ENCODE assay signal across 25 mouse cellular contexts in genomic region chr14:24458191-24458590, GRCm38 (mm10).
"Had no signal": no experiment of that assay in that cellular context is flagged by ENCODE, and none has a peak within 500 bp of the region (broad histone marks: within the 10 kb centered on the region; RNA-seq: fewer than 3 reads in every experiment).

No protein-coding gene starts in this region.

- H3K4me1 ChIP-seq: embryonic facial prominence, embryonic 10.5 days; embryonic facial prominence, embryonic 12.5 days; embryonic facial prominence, embryonic 13.5 days; embryonic facial prominence, embryonic 15.5 days; forebrain, embryonic 10.5 days; forebrain, embryonic 12.5 days; forebrain, embryonic 13.5 days; forebrain, embryonic 15.5 days; heart, embryonic 10.5 days had no signal

- H3K4me3 ChIP-seq: embryonic facial prominence, embryonic 10.5 days; embryonic facial prominence, embryonic 12.5 days; embryonic facial prominence, embryonic 13.5 days; embryonic facial prominence, embryonic 15.5 days; erythroblast, embryonic 14.5 days; forebrain, embryonic 10.5 days; forebrain, embryonic 12.5 days; forebrain, embryonic 13.5 days; forebrain, embryonic 15.5 days; gastrocnemius, adult 2 months; heart, adult 2 months; heart, embryonic 10.5 days had no signal

- H3K9me3 ChIP-seq: embryonic facial prominence, embryonic 10.5 days; embryonic facial prominence, embryonic 12.5 days; embryonic facial prominence, embryonic 13.5 days; embryonic facial prominence, embryonic 15.5 days; forebrain, embryonic 10.5 days; forebrain, embryonic 12.5 days; forebrain, embryonic 13.5 days; forebrain, embryonic 15.5 days; heart, embryonic 10.5 days had no signal

- H3K4me2 ChIP-seq: embryonic facial prominence, embryonic 12.5 days; embryonic facial prominence, embryonic 13.5 days; embryonic facial prominence, embryonic 15.5 days; forebrain, embryonic 12.5 days; forebrain, embryonic 13.5 days; forebrain, embryonic 15.5 days had no signal

- H3K27ac ChIP-seq: embryonic facial prominence, embryonic 10.5 days; embryonic facial prominence, embryonic 12.5 days; embryonic facial prominence, embryonic 13.5 days; embryonic facial prominence, embryonic 15.5 days; forebrain, embryonic 10.5 days; forebrain, embryonic 12.5 days; forebrain, embryonic 13.5 days; forebrain, embryonic 15.5 days; gastrocnemius, adult 2 months; heart, adult 2 months; heart, embryonic 10.5 days had no signal

- H3K9ac ChIP-seq: embryonic facial prominence, embryonic 12.5 days; embryonic facial prominence, embryonic 13.5 days; embryonic facial prominence, embryonic 15.5 days; forebrain, embryonic 12.5 days; forebrain, embryonic 13.5 days; forebrain, embryonic 15.5 days; forebrain, postnatal 0 days had no signal

- H3K27me3 ChIP-seq: embryonic facial prominence, embryonic 12.5 days; embryonic facial prominence, embryonic 13.5 days; embryonic facial prominence, embryonic 15.5 days; forebrain, embryonic 12.5 days; forebrain, embryonic 13.5 days; forebrain, embryonic 15.5 days had no signal

- DNase-seq: cerebellum, adult 9-11 months; cerebellum, postnatal 10 days; cerebellum, postnatal 14 days; cerebellum, postnatal 25 days; cerebellum, postnatal 36 days; embryo, embryonic 11 days; forebrain, postnatal 0 days; gastrocnemius, adult 2 months; gastrocnemius, postnatal 10 days; gastrocnemius, postnatal 14 days; gastrocnemius, postnatal 25 days; gastrocnemius, postnatal 36 days; heart, adult 11 months; heart, adult 18-20 months; heart, adult 2 months had no signal
